Mouse (Mus musculus) small intestine, adult 2 months (tissue): ENCODE results near the gene Rpl36a.

Source experiments
- CTCF ChIP-seq: fragments of 200-500 bp; IDR thresholded peaks from 2 replicates; pipeline ENCODE4 v1.5.1; 2012; ENCODE audit warnings: low read depth, mild to moderate bottlenecking, control low read depth, inconsistent platforms, low read length, moderate library complexity, mixed read lengths; ENCODE audit not compliant: insufficient replicate concordance, insufficient read length; ENCODE audit errors: extremely low read depth
- POLR2A ChIP-seq: fragments of 200-500 bp; IDR thresholded peaks from 2 replicates; pipeline ENCODE4 v1.6.1; 2012; ENCODE audit warnings: low read depth, mild to moderate bottlenecking, control low read depth, inconsistent platforms, low read length, moderate library complexity

DNA sequence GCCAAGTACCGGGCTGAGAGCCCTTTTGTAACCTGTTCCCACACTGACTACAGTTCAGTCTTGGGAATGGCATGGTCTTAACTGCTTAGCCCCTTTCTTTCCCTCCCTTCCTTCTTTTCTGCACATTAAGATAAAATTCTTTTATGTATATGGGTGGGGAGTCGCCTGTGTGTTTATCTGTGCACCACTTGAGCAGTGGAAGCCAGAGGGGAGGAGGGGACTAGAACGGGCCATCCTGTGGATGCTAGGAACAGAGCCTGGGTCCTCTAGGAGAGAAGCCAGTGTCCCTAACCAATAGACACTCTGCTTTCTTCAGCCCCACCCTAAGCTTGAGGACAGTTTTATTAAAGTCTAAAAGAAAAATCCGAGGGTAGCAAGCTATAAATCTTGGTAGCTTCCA, 25.5 kb downstream of the Rpl36a start:
- no peak for TF ChIP-seq CTCF
- TF ChIP-seq POLR2A: no peak
